Mouse (Mus musculus): ENCODE results near the gene Coro7. TPM values are rescaled to one million over a fixed set of nuclear protein-coding genes. Genes with fewer than 3 reads are reported as not detected.

Gene Coro7
- polyA plus RNA-seq, 1 experiment, result 28.7 TPM

GRCm38 (mm10) chr16:4604293-4604837 lies 75.2 kb downstream of the Coro7 start:
- no peak overlapping the region for H3K27ac ChIP-seq (replicated peaks; ENCODE audit: low read depth, low read length)
- H3K4me3 ChIP-seq (ENCODE audit: insufficient read depth, low read depth, low read length), result no peak overlapping the region
- peaks cover 13% of the 10 kb centered on the region for H3K4me1 ChIP-seq (ENCODE audit: control insufficient read depth, insufficient read depth, insufficient read length, low read length)

GRCm38 (mm10) chr16:4603453-4603837 lies 76.1 kb downstream of the Coro7 start:
- Histone ChIP-seq H3K4me1 (ENCODE audit: control insufficient read depth, insufficient read depth, insufficient read length, low read length) (peaks cover 13% of the 10 kb centered on the region), H3K27ac (replicated peaks; ENCODE audit: low read depth, low read length) (no peak overlapping the region), H3K4me3 (ENCODE audit: insufficient read depth, low read depth, low read length) (no peak overlapping the region)

GRCm38 (mm10) chr16:4602766-4603452 lies 76.7 kb downstream of the Coro7 start:
- no peak overlapping the region for H3K27ac ChIP-seq (replicated peaks; ENCODE audit: low read depth, low read length)
- H3K4me1 ChIP-seq (ENCODE audit: control insufficient read depth, insufficient read depth, insufficient read length, low read length), result peaks cover 13% of the 10 kb centered on the region
- no peak overlapping the region for H3K4me3 ChIP-seq (ENCODE audit: insufficient read depth, low read depth, low read length)

GRCm38 (mm10) chr16:4602189-4602588 lies 77.4 kb downstream of the Coro7 start:
- Histone ChIP-seq H3K4me3 (ENCODE audit: insufficient read depth, low read depth, low read length) (no peak overlapping the region), H3K27ac (replicated peaks; ENCODE audit: low read depth, low read length) (no peak overlapping the region), H3K4me1 (ENCODE audit: control insufficient read depth, insufficient read depth, insufficient read length, low read length) (peaks cover 11% of the 10 kb centered on the region)

- Histone ChIP-seq H3K4me1 (ENCODE audit: control insufficient read depth, insufficient read depth, insufficient read length, low read length) (no peaks in the 10 kb centered on the region), H3K4me3 (ENCODE audit: insufficient read depth, low read depth, low read length) (no peak overlapping the region), H3K27ac (replicated peaks; ENCODE audit: low read depth, low read length) (no peak overlapping the region)
These were observed 78.8 kb downstream of the Coro7 start for GRCm38 (mm10) chr16:4600701-4601310.

GRCm38 (mm10) chr16:4599616-4600015 lies 80.0 kb downstream of the Coro7 start:
- H3K4me3 ChIP-seq (ENCODE audit: insufficient read depth, low read depth, low read length), result no peak overlapping the region
- no peak overlapping the region for H3K27ac ChIP-seq (replicated peaks; ENCODE audit: low read depth, low read length)
- H3K4me1 ChIP-seq (ENCODE audit: control insufficient read depth, insufficient read depth, insufficient read length, low read length), result no peaks in the 10 kb centered on the region

DNA sequence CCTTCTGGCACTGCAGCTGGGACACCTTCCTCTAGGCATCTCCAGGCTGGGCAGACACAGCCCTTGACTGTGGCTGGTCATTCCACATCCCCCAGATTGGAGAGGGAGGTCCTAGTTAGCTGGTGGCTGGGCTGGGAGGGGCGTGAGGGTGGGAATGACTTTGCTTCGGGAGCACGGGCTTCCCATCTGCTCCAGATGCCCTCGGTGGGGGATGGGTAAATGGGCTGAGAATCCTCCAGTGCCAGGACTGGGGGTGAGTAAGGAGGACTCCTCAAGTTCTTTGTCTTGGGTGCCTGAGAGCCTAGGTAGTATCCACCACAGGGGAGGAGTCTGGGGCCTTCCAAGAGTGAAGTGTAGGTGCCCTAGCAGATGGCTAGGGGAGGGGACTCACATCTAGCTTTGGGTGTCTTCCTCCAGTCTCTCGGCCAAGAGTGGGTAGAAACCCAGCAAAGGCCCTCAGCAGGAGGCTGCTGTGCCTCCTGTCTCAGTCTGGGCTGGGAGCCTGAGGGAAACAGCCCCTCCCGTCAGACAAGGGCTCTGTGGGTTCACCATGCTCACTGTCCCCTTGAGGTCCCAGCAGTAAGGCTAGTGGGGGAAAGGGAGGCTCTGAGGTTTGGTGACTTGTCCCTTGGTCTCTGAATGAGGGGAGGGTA lies 80.6 kb downstream of the Coro7 start:
- Histone ChIP-seq H3K4me3 (ENCODE audit: insufficient read depth, low read depth, low read length) (no peak overlapping the region), H3K27ac (replicated peaks; ENCODE audit: low read depth, low read length) (no peak overlapping the region), H3K4me1 (ENCODE audit: control insufficient read depth, insufficient read depth, insufficient read length, low read length) (no peaks in the 10 kb centered on the region)

- Histone ChIP-seq H3K27ac (replicated peaks; ENCODE audit: low read depth, low read length) (no peak overlapping the region), H3K4me3 (ENCODE audit: insufficient read depth, low read depth, low read length) (no peak overlapping the region), H3K4me1 (ENCODE audit: control insufficient read depth, insufficient read depth, insufficient read length, low read length) (no peaks in the 10 kb centered on the region)
These were observed 81.5 kb downstream of the Coro7 start for GRCm38 (mm10) chr16:4598041-4598440.

- Histone ChIP-seq H3K4me3 (ENCODE audit: insufficient read depth, low read depth, low read length) (no peak overlapping the region), H3K4me1 (ENCODE audit: control insufficient read depth, insufficient read depth, insufficient read length, low read length) (no peaks in the 10 kb centered on the region), H3K27ac (replicated peaks; ENCODE audit: low read depth, low read length) (no peak overlapping the region)
These were observed 82.3 kb downstream of the Coro7 start for GRCm38 (mm10) chr16:4597296-4597695.

DNA sequence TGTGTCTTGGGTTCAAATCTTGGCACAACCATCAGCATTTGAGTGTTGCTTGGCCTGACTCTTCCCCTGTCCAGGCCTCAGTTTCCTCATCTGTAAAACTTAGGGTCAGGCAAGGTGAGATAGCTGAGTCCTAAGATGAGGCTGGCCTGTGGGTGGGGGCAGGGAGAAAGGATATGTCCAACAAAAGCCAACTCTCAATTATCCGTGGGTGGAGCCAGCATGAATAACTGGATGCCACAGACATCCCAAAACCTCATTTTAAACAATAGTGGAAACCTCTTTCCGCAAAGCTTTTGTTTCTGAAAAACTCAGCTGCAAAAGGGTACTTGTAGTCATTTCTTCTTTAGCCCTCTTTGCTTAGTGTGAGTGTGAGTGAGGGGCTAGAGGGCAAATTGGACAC lies 82.7 kb downstream of the Coro7 start:
- Histone ChIP-seq H3K4me3 (ENCODE audit: insufficient read depth, low read depth, low read length) (no peak overlapping the region), H3K4me1 (ENCODE audit: control insufficient read depth, insufficient read depth, insufficient read length, low read length) (no peaks in the 10 kb centered on the region), H3K27ac (replicated peaks; ENCODE audit: low read depth, low read length) (no peak overlapping the region)

DNA sequence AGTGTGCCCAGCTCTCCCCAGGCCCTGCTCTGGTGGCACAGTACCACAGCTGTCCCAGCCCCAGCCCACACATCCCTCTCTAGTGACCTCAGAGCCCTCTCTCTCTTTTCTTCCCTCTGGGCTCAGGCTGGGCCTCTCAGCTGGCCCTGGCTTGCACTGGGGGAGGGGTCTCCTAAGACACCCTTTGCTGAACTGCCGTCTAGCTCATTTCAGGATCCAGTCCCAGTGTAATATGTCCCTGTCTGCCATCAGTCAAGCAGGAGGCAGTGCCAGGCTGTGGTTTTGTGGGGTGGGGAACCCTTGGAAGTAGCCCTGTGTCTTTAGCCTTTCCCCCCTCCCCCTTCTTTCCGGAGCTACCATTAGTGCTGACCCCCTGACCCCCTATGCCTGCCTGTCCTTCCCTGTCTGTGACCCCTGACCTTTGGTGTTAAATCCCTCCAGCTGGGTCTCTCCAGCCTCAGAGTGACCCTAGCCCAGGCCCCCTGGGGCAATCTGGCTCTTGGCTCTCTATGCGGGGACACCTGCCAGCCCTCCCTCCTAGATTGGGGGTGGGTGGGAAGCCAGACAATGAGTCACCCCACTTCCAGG lies 83.3 kb downstream of the Coro7 start:
- Histone ChIP-seq H3K27ac (replicated peaks; ENCODE audit: low read depth, low read length) (no peak overlapping the region), H3K4me3 (ENCODE audit: insufficient read depth, low read depth, low read length) (peak overlapping the region; percentile 78), H3K4me1 (ENCODE audit: control insufficient read depth, insufficient read depth, insufficient read length, low read length) (no peaks in the 10 kb centered on the region)

GRCm38 (mm10) chr16:4595527-4595963 lies 84.0 kb downstream of the Coro7 start:
- Histone ChIP-seq H3K4me1 (ENCODE audit: control insufficient read depth, insufficient read depth, insufficient read length, low read length) (no peaks in the 10 kb centered on the region), H3K4me3 (ENCODE audit: insufficient read depth, low read depth, low read length) (peak overlapping the region; percentile 78), H3K27ac (replicated peaks; ENCODE audit: low read depth, low read length) (no peak overlapping the region)

DNA sequence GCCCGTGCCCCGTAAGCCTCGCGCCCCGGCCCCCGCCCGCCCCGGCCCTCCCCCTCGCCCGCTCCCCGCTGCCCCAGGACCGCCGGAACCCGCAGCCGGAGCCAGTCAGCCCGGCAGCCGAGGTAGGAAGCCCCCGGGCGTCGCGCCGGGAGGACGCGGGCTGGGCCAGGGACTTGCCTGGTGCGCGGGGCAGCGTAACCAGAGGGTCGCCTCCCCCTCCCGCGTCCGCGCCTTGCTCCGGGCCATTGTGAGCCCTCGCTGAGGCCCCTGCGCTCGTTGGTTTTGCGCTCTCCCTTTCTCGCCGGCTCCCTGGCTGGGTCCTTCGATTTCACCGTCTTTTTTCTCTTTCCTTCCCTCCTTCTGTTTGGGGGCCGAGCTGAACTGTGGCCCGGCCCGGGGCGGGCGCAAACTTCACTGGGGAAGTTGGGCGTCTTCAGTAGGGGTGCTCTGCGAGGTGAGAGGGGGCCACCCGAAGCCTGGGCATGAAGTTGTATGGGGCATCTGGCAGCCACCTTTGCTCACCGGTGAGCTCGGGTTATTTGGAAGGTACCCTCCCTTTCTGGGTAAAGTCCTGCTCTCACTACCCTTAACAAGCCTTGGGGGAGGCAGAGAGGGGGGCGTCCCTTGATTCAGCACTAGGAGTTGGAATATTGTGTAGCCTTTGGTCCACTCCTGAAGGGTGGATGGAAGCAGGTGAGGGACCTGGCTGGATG lies 84.6 kb downstream of the Coro7 start:
- no peaks in the 10 kb centered on the region for H3K4me1 ChIP-seq (ENCODE audit: control insufficient read depth, insufficient read depth, insufficient read length, low read length)
- no peak overlapping the region for H3K27ac ChIP-seq (replicated peaks; ENCODE audit: low read depth, low read length)
- H3K4me3 ChIP-seq (ENCODE audit: insufficient read depth, low read depth, low read length), result peak overlapping the region; percentile 78

DNA sequence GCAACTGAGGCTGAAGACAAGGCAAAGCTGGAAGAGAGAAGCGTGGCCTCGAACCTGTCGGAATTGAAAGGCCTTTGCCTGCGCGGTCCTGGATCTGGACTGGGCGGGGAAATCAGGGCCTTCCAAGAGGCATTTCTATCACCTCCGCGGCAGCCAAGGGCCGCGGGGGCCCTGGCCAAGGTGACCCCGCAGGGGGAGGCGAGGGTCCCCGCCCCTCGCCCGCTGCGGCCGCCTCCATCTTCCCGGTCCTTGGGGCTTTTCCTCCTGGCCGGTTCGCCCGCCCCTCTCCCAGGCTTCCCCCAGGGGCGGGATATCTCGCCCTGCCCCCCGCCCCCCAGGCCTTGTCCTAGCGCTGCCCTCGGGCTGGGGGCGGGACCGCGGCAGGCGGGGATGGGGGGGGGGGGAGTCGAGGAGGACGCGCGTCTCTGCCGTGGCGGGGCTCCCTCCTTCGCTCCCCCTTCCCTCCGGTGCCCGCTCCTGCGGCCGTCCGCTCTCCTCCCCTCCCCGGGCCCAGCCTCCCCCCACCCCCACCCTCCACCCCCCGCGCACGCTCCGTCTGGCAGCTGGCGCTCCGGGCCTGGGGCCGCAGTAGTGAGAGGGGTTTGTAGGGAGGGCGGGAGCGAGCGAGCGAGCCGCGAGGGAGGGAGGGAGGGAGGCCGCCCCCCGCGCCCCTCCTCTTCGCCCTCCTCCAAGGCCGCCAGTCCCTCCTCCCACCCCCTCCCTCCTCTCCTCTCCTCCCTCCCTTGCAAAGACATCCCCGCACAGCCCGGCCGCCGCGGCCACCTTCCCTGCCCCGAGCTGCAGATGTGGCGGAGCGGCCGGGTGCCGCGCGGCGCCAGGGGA lies 85.4 kb downstream of the Coro7 start, which contains the start of gene Glis2:
Gene Glis2 (plus strand): TSS at position 743 of the 843 bp plus-strand sequence.
- Histone ChIP-seq H3K27ac (replicated peaks; ENCODE audit: low read depth, low read length) (peak within 1 kb of the TSS; percentile 38), H3K4me3 (ENCODE audit: insufficient read depth, low read depth, low read length) (peak within 1 kb of the TSS; percentile 78), H3K4me1 (ENCODE audit: control insufficient read depth, insufficient read depth, insufficient read length, low read length) (no peaks in the 10 kb centered on the region)
